Mouse (Mus musculus) bone marrow, adult 2 months (tissue): ENCODE measurements around the gene Nrgn. TPM values are rescaled to one million over a fixed set of nuclear protein-coding genes. Genes with fewer than 3 reads are reported as not detected.

Experiments
- H3K27ac ChIP-seq: fragments of 200-500 bp; 2 replicates; pipeline ENCODE4 v1.5.1; 2012; ENCODE audit warnings: low read depth, mild to moderate bottlenecking, control low read depth, inconsistent platforms, low read length; ENCODE audit not compliant: control insufficient read depth, poor library complexity, insufficient read depth
- H3K4me1 ChIP-seq: fragments of 200-500 bp; 2 replicates; pipeline ENCODE4 v1.6.1; 2011; ENCODE audit warnings: low read length; ENCODE audit not compliant: control insufficient read depth, insufficient read depth
- H3K4me3 ChIP-seq: fragments of 200-500 bp; replicated peaks from 2 replicates; pipeline ENCODE3; 2011; ENCODE audit warnings: mild to moderate bottlenecking, low read depth, low read length, control low read depth; ENCODE audit not compliant: control insufficient read depth
- CTCF ChIP-seq: fragments of 200-500 bp; IDR thresholded peaks from 2 replicates; pipeline ENCODE4 v1.5.1; 2011; ENCODE audit warnings: low read length, control low read depth; ENCODE audit not compliant: control insufficient read depth, insufficient read depth
- POLR2A ChIP-seq: fragments of 200-500 bp; IDR thresholded peaks from 2 replicates; pipeline ENCODE4 v1.6.1; 2011; ENCODE audit warnings: low read depth, mild to moderate bottlenecking, control low read depth, low read length, borderline replicate concordance; ENCODE audit not compliant: control insufficient read depth
- WGBS: fragments of 180-500 bp; shearing (Covaris S2); methylation state at CpG from one replicate; pipeline ENCODE4 v1.1.7; 2018; 5-methylcytosine and 5-hydroxymethylcytosine counted together
- polyA plus RNA-seq: library from polyadenylated mRNA; stranded (reverse); fragments of >200 nt; gene quantifications from 2 replicates; pipeline ENCODE4 v1.2.4, GENCODE M21; 2011; ENCODE audit warnings: low replicate concordance; ENCODE audit not compliant: missing spikeins, insufficient read depth, insufficient read length

Nrgn gene
- polyA plus RNA-seq, 1 experiment, result 101 TPM

DNA sequence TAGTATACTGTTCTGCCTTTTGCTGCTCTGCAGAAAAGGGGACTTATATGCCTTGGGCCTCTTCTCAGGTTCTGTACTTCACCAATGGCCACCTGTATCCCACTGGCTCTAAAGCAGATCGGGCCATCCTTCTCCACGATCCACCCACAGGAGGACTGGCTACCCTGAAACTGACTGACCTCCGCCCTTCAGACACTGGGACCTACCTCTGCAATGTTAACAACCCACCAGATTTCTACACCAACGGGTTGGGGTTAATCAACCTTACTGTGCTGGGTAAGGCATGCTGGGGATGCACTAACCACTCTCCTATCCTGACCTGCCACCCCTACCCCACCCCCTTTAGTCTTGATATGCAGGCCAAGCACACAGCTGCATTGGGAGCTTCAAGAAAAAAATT is 12.5 kb downstream of the Nrgn start:
- H3K27ac ChIP-seq, result no peak overlapping the region
- H3K4me1 ChIP-seq, result no peaks in the 10 kb centered on the region
- H3K4me3 ChIP-seq, result no peak overlapping the region
- WGBS, result 87% methylated on average over 4 of the region's 4 CpGs
- TF ChIP-seq POLR2A (no peak), CTCF (no peak)

DNA sequence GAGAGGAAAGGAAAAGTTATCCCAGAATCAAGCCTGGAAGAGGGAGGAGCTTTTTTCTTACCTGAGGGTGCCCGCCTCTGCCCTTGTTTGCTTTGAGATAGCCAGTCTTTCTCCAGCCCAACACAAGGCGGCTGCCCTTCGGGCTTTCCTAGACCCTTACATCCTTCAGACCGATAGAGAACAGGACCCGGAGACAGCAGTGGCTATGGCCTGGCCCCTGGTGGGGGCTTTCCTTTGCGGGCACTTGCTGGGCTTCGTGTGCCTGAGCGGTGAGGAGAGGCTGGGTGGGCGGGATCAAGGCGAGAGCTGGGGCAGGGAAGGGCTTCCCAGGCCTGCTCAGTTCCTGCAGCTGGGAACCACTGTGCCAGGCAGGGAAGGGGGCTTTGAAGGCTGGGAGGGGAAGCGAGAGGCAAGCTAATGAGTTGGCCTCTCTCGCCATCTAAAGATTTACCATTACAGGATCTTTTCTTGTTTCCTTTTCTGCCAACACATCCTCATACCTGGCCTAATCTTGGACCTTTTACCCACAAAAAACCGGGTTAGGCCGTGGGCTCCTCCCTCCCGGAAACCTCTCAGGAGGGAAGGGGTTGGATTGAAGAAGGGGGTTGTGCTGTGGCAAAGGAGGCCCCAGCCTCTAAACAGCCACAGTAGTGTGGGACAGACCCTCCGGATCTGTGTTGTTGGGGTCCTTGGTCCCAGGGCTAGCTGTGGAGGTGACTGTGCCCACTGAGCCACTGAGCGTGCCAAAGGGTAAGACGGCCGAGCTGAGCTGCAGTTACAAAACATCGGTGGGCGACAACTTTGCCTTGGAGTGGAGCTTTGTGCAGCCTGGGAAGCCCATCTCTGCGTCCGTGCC is 13.3 kb downstream of the Nrgn start, which contains the start of gene Vsig2:
TSS of gene Vsig2 (plus strand) at position 86 of the 856 bp plus-strand sequence.
- Histone ChIP-seq H3K27ac (no peak within 1 kb of the TSS; the same call in 1 of the 2 replicates), H3K4me3 (no peak within 1 kb of the TSS), H3K4me1 (no peaks in the 10 kb centered on the region)
- TF ChIP-seq POLR2A, result 0 out of 2 replicates have a peak, but pooled peaks have one; percentile 12
- no peak for TF ChIP-seq CTCF
- WGBS, result 82% methylated on average over 23 of the region's 23 CpGs

DNA sequence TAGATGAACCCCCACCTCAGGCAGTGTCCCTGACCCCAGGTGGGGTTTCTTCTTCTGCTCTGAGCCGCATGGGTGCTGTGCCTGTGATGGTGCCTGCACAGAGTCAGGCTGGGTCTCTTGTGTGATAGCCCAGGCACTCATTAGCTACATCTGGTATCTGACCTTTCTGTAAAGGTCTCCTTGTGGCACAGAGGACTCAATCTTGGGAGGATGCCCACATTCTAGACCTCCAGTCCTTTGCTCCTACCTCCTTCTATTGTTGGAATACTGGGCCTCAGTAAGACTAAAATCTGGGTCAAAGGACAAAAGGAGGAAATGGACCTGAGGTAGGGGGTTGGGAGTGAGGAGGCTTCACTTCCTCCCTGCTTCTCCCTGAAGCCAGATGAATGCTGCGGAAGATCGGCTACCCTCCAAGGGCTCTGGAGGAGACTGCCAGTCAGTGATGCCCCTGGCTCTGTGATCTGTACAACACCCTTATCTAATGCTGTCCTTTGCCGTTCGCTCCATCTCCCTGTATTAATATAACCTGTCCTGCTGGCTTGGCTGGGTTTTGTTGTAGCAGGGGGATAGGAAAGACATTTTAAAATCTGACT is 14.9 kb downstream of the Nrgn start:
- Histone ChIP-seq H3K4me1 (no peaks in the 10 kb centered on the region), H3K4me3 (no peak overlapping the region), H3K27ac (no peak overlapping the region)
- 84% methylated on average over 5 of the region's 5 CpGs for WGBS
- TF ChIP-seq POLR2A (no peak), CTCF (no peak)

DNA sequence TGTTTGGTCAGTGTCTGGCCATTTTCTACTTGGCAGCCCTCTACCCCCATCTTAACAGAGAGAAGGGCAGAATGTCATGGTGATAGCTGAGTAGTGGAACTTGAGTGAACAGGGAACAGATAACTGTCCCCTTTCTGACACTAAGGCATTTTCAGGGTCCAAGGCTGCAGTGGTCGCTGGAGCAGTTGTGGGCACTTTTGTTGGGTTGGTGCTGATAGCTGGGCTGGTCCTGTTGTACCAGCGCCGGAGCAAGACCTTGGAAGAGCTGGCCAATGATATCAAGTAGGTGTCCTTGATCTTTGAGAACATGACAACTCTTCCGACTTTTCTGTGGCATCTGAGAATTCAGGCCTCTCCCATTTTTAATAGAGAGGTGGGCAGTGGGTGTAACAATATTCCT is 15.9 kb downstream of the Nrgn start:
- 79% methylated on average over 4 of the region's 4 CpGs for WGBS
- Histone ChIP-seq H3K4me3 (no peak overlapping the region), H3K4me1 (no peaks in the 10 kb centered on the region), H3K27ac (no peak overlapping the region)
- TF ChIP-seq POLR2A (no peak), CTCF (no peak)

- Histone ChIP-seq H3K4me1 (no peaks in the 10 kb centered on the region), H3K4me3 (no peak overlapping the region), H3K27ac (no peak overlapping the region)
- WGBS, result 9% methylated on average over 31 of the region's 31 CpGs
- no peak for TF ChIP-seq POLR2A
- no peak for TF ChIP-seq CTCF
These were observed 21.6 kb downstream of the Nrgn start for GRCm38 (mm10) chr9:37530888-37531705.

DNA sequence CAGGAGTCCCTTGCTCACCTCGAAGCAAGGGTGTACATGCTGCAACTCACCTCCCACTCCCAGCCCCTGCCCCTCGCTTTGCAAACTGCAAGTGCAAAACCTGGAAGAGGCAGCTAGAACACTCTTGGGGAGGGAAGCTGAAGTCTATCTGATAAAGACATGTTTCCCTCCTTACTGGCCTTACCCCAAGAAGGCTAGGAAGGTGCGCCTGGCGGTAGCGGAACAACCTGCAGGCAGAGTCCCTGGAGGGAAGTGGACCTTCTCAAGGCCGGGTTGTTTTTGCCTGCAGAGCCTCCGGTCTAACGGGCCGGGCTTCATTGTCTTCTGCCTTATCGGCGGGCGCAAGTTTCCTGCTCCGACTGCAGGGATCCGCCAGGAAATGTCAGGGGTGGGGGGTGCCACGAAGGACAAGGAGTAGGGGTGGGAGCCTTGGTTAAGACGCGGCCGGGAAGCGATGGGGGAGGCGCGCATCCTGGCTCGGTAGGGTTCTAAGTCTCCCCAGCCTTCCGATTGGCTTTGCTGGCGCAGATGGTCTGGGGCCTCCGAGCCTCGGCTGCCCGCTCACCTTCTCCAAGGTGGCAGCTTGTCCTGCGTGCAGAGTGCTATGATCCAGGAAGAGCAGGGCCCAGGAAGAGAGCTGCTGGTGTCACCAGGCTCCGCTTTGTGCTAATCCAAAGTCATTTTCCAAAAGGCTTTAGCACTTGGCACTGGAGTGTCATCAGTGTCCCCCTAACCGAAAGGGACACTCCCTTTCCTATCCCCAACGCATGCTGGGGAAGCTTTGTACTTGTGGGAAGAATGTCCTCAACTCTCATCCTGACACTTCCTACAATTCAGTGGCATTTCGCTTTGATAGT is 22.4 kb downstream of the Nrgn start:
- no peak for TF ChIP-seq POLR2A
- TF ChIP-seq CTCF, result no peak
- no peak overlapping the region for H3K4me3 ChIP-seq
- no peaks in the 10 kb centered on the region for H3K4me1 ChIP-seq
- H3K27ac ChIP-seq, result no peak overlapping the region; the same call in 1 of the 2 replicates
- WGBS, result 2% methylated on average over 32 of the region's 32 CpGs

- H3K4me3 ChIP-seq, result peak overlapping the region; percentile 16
- H3K27ac ChIP-seq, result no peak overlapping the region
- WGBS, result 37% methylated on average over 9 of the region's 9 CpGs
These were observed 24.3 kb downstream of the Nrgn start for GRCm38 (mm10) chr9:37528225-37528970.

More at GRCm38 (mm10) chr9:37528225-37528970, 24.3 kb downstream of the Nrgn start:
- H3K4me1 ChIP-seq, result no peaks in the 10 kb centered on the region
- no peak for TF ChIP-seq CTCF
- TF ChIP-seq POLR2A, result no peak
